Mouse (Mus musculus): Measurements from ENCODE around the gene St5. TPM values are rescaled to one million over a fixed set of nuclear protein-coding genes. Genes with fewer than 3 reads are reported as not detected.

Gene St5
- total RNA-seq, 4 experiments from 2014 or later: 14.4 to 18.3 (median 15.7) TPM

GRCm38 (mm10) chr7:109641963-109642362 is 61.4 kb downstream of the St5 start:
- DNase-seq (ENCODE audit: low spot score in 2 of 2): no peak

GRCm38 (mm10) chr7:109641102-109641501 is 62.3 kb downstream of the St5 start:
- no peak for DNase-seq (ENCODE audit: low spot score in 2 of 2)

- DNase-seq (ENCODE audit: low spot score in 2 of 2): no peak
Observed at GRCm38 (mm10) chr7:109637391-109637790, 66.0 kb downstream of the St5 start.

- DNase-seq (ENCODE audit: low spot score in 2 of 2): no peak
Observed at GRCm38 (mm10) chr7:109636086-109636792, 67.2 kb downstream of the St5 start.

GRCm38 (mm10) chr7:109633404-109634085 is 69.9 kb downstream of the St5 start:
- no peak for DNase-seq (ENCODE audit: low spot score in 2 of 2)

- DNase-seq (ENCODE audit: low spot score in 2 of 2): no peak
Observed at GRCm38 (mm10) chr7:109631330-109631729, 72.1 kb downstream of the St5 start.

- no peak for DNase-seq (ENCODE audit: low spot score in 2 of 2)
Observed at GRCm38 (mm10) chr7:109629871-109630778, 73.3 kb downstream of the St5 start.

GRCm38 (mm10) chr7:109628935-109629609 is 74.3 kb downstream of the St5 start:
- no peak for DNase-seq (ENCODE audit: low spot score in 2 of 2)

GRCm38 (mm10) chr7:109627851-109628250 is 75.6 kb downstream of the St5 start:
- no peak for DNase-seq (ENCODE audit: low spot score in 2 of 2)

GRCm38 (mm10) chr7:109622234-109622838 is 81.1 kb downstream of the St5 start:
- no peak for DNase-seq (ENCODE audit: low spot score in 2 of 2)

GRCm38 (mm10) chr7:109620967-109621366 is 82.4 kb downstream of the St5 start:
- DNase-seq (ENCODE audit: low spot score in 2 of 2): no peak

- DNase-seq (ENCODE audit: low spot score in 2 of 2): no peak
Observed at GRCm38 (mm10) chr7:109620288-109620687, 83.1 kb downstream of the St5 start.

GRCm38 (mm10) chr7:109618721-109619120 is 84.7 kb downstream of the St5 start:
- DNase-seq (ENCODE audit: low spot score in 2 of 2): peak in 1 of 2 experiments; percentile 51

GRCm38 (mm10) chr7:109617838-109618237 is 85.6 kb downstream of the St5 start:
- no peak for DNase-seq (ENCODE audit: low spot score in 2 of 2)

GRCm38 (mm10) chr7:109616034-109616979 is 87.1 kb downstream of the St5 start:
- DNase-seq (ENCODE audit: low spot score in 2 of 2): peak; percentile 46 to 79

- DNase-seq (ENCODE audit: low spot score in 2 of 2): no peak
Observed at GRCm38 (mm10) chr7:109615601-109616000, 87.8 kb downstream of the St5 start.

GRCm38 (mm10) chr7:109614939-109615338 is 88.5 kb downstream of the St5 start:
- no peak for DNase-seq (ENCODE audit: low spot score in 2 of 2)

GRCm38 (mm10) chr7:109613531-109614021 is 89.8 kb downstream of the St5 start:
- DNase-seq (ENCODE audit: low spot score in 2 of 2): no peak

- DNase-seq (ENCODE audit: low spot score in 2 of 2): no peak
Observed at GRCm38 (mm10) chr7:109613051-109613450, 90.4 kb downstream of the St5 start.

- no peak for DNase-seq (ENCODE audit: low spot score in 2 of 2)
Observed at GRCm38 (mm10) chr7:109612531-109612930, 90.9 kb downstream of the St5 start.

All from left cerebral cortex, adult 8-10 months (tissue).